Mouse (Mus musculus): ENCODE results near the gene Rsu1. TPM values are rescaled to one million over a fixed set of nuclear protein-coding genes. Genes with fewer than 3 reads are reported as not detected.

Rsu1 gene
- total RNA-seq, 2 experiments from 2014 or later: 65.6 to 68.9 TPM

GRCm38 (mm10) chr2:13169962-13170361, 101.3 kb downstream of the Rsu1 start:
- DNase-seq (ENCODE audit: low spot score in 2 of 2): no peak

- DNase-seq (ENCODE audit: low spot score in 2 of 2): no peak
Measured at GRCm38 (mm10) chr2:13169158-13169890, 101.9 kb downstream of the Rsu1 start.

DNA sequence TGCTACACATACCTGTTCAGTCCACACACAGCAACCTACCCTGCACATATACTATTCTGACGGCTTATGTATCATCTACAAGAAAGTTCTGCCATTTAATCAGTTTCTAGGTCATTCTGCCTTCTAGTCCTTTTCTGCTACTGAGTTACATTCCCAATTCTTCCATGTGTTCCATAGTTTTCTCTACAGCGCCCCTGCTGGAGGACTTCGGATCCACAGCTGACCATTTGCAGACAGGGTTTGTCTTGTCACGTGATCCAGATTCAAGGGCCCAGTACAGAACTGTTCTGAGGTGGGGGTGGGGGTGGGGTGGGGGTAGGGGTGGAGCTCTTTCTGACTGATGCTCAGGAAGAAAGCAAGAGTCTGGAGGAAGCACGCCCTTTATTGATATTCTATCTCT, 102.5 kb downstream of the Rsu1 start:
- DNase-seq (ENCODE audit: low spot score in 2 of 2): peak; percentile 15 to 26

DNA sequence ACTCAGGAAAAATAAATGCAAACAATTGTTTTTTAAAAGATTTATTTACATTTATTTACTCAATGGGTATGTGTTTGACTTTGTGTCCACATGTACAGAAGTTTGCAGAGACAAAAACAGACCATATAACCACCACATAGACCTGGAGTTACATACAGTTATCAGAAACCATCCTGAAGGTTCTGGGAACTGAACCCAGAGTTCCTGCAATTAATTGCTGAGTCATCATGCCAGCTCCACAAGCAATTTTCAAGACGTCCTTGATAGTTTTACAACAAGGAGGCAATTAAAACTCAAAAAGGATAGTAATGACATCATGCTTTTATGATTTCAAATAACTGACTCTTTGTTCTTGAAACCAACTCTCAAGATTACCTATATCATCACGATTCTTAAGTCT, 109.5 kb downstream of the Rsu1 start:
- DNase-seq (ENCODE audit: low spot score in 2 of 2): no peak

DNA sequence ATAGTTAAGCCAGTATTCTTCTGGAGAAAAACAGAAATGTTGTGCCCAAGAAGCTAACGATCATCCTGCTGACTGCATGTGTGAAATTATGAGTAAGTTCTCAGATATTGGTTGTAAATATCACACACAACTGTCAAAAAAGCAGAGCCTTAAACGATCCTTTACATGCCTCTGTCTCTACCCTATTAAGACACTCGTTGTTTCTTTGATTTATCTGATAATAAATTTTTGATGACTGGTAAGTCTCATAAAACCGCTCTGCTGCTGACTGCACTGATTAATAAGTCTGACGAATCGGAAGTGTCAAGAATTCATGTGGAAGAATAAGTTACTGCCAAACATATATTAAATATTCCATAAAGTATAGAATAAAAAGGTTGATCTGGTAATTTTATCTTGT, 126.0 kb downstream of the Rsu1 start:
- DNase-seq (ENCODE audit: low spot score in 2 of 2): no peak

DNA sequence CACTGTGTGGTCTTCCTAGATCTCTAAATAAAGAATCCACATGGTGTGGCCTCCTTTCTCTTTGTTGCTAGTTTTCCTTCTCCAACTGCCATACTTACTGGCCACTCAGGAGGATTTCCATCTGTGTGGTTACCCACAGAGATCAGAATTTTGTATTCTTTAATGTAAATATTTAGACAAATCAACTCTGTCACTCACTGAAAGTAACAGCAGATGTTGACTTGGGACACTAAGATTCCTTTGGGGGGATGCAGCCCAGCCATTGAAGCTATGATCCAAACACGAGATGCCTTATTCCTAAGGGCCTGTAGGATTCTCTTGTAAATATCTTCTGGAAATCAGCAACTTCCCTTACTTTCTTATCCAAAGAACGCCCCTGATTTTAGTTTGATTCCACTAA, 136.3 kb downstream of the Rsu1 start:
- DNase-seq (ENCODE audit: low spot score in 2 of 2): no peak

DNA sequence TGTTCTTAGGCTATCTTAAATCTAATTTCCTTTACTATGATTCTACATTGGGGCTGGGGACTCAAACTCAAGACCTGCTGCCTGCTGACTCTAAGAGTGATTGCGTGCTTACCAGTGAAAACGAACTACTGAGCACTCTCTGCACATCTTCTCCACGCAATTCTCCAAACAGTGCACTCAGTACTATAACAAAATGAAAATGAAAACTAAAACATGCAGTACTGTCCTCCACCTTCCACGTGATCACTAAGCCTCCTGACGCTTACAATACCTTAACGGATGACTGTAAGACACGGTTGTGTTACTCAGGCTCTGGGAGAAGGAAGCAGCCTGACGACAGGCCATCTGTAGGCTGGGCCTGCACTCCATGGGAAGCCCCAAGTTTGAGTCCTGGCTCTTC, 138.4 kb downstream of the Rsu1 start:
- DNase-seq (ENCODE audit: low spot score in 2 of 2): no peak

DNA sequence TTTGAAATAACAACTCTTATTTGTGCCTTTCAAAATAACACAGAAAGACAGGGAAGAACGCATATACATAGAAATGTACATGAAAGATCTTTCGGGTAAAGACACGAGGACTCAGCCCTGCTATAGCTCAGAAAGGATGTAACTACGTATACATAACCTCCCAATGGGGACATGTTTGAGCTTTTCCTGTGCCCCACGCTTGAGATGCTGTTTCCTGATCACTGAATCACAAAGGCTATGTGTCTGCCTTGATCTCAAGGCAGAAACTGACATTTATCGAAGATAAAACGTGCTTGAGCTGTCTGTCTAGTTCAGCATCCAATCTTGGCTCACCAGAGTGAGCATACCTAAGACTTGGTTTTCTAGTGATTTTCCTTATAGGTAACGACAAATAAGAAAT, 138.8 kb downstream of the Rsu1 start:
- no peak for DNase-seq (ENCODE audit: low spot score in 2 of 2)

DNA sequence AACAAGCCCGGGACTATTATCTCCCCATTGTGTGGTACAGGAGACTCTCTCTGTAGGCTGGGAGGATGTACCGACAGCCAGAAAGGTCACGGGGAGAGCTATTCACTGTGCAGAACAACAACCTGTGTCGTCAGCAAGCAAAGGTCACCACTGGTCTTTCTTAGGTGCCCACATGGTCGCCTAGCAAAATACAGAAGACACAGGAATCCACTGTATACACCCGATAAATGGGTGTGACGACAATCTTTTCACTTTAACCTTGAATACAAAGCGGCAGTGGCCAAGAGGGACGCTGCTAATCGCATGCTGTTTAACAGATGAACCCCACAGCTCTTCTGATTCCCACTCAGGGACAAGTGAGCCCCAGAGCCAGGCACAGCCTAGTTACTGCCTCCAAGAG, 141.4 kb downstream of the Rsu1 start:
- DNase-seq (ENCODE audit: low spot score in 2 of 2): no peak

- DNase-seq (ENCODE audit: low spot score in 2 of 2): no peak
Measured at GRCm38 (mm10) chr2:13129337-13129736, 141.9 kb downstream of the Rsu1 start.

GRCm38 (mm10) chr2:13120461-13120860, 150.8 kb downstream of the Rsu1 start:
- no peak for DNase-seq (ENCODE audit: low spot score in 2 of 2)

DNA sequence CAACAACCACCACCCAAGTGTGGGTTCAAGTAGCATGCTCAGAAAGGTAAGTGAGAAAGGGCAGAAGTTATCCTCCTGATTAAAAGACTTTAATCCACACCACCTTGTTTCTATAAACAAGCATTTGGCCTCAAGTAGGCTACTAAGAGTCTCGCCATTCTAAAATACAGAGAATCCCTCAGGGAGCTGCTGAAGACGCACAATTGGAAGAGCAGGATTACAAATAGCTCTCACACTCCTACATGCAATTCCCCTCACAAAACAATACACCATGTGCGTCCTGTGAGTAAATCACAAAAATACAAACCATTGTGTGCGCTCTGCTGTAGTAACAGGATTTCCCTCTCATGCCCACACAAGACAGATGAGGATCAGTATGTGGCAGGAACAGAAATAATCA, 153.3 kb downstream of the Rsu1 start:
- no peak for DNase-seq (ENCODE audit: low spot score in 2 of 2)

DNA sequence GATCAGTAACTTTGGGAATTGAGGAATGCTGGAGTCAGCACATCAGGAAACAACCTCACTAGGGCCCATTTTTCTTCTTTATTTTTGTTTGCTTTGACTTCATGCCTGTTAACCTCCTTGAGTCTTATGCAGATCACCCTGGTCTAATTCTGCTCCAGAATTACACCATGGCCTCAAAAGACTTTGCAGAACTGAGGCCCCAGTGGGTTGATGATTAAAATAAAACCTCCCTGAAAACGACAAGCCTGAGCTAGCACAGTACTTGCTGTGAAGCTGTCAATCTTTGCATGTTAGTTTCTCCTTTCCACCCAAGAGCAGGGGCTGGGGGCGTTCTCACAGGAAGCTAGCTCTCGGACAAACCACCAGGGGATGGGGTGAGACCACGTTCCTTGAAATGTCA, 164.7 kb downstream of the Rsu1 start:
- no peak for DNase-seq (ENCODE audit: low spot score in 2 of 2)

- no peak for DNase-seq (ENCODE audit: low spot score in 2 of 2)
Measured at GRCm38 (mm10) chr2:13104388-13104787, 166.8 kb downstream of the Rsu1 start.

DNA sequence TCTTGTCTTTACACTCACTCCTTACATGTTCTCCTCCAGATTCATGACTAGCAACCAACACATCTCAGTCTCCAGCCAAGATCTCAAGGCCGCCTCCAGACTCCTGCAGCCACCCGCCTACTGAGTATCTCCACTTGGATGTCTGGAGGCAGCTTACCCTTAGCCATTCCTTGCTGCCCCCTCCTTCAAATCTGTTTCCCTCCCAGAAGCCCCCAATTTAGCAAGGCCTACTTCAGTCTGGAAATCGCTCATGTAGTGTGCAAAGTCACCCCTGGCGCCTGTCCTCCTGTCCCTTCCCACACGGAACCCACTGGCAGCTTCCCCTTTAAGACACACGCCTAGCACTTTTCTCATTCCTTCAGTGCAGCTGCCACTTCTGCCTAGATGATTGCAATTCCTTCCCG, 167.4 kb downstream of the Rsu1 start:
- no peak for DNase-seq (ENCODE audit: low spot score in 2 of 2)

DNA sequence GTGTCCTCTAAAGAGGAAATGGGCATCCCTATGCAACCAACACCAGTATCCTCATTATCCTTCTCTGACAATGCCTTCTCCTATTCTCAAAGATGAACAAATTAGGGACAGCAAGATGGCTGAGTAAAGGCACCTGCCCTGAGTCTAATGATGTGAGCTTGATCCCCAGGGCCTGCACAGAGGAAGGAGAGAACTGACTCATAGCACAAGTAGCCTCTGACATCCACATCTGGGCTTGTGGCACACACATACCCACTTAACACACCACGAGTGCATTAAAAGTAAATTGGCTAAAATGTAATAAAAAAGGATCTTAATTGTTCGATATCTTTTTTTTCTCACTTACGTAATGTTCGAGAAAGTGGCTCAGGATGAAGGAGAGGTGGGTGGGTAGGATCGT, 177.2 kb downstream of the Rsu1 start:
- no peak for DNase-seq (ENCODE audit: low spot score in 2 of 2)

GRCm38 (mm10) chr2:13093570-13093969, 177.6 kb downstream of the Rsu1 start:
- DNase-seq (ENCODE audit: low spot score in 2 of 2): no peak

DNA sequence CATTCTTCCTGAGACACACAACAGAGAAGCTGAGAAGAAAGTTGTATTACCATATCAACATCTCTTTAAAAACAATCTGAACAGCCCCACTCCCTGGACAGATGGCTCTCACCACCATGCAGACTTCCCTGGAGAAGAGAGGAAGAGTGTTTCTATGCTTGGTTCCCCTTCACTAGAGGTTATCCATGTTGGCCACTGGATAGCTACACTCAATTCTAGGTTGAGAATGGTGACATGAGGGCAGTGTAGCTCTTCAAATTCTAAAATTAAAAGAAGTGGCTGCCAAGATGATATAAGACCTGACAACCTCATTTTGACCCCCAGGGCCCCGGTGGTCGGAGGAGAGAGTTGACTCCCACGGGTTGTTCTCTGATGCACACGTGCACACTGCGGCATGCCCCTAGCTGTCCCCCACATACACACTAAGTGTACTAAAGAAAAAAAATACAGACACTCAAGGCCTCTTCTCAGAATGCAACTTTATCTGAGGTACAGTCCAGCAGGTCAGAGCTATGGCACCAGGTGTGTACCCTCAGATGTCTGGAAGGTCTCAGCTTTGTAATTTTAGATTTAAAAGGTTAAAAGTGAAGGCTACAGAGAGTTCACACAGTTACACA, 179.7 kb downstream of the Rsu1 start:
- no peak for DNase-seq (ENCODE audit: low spot score in 2 of 2)

DNA sequence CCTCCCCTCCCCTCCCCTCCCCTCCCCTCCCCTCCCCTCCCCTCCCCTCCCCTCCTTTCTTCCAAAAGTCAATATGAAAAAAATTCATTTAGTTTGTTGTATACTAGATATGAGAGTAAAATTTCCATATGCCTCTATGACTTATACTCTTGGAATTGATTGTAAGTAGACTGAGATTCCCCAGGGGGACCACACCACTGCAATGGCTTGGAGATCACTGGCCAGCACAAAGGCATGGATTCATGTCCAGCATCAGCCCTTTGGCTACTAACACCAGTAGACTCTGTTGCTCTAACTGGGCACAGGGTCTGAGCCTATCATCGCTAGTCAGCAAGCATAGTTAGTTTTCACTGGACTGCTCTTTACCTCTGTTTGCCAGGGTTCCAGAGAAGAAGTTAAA, 180.4 kb downstream of the Rsu1 start:
- DNase-seq (ENCODE audit: low spot score in 2 of 2): no peak

DNA sequence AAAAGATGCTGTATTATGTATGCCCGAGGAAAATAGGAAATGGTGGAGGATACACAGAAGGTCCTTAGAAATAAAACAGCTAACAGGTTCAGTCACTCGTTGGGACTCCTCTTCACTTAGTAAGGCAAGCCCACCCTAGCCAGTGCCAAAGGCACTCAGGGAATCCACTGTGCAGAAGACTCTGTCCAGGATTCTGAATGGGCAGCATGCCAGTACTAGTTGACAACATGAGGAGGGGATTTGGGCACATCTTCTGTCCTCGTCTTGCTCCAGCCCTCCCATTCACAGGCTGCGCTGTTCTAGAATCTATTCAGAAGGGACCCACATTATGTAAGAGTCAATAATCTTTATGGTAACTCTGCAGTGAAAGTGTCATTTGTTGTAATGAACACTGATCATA, 181.4 kb downstream of the Rsu1 start:
- no peak for DNase-seq (ENCODE audit: low spot score in 2 of 2)

- DNase-seq (ENCODE audit: low spot score in 2 of 2): no peak
Measured at GRCm38 (mm10) chr2:13088266-13088665, 182.9 kb downstream of the Rsu1 start.

DNA sequence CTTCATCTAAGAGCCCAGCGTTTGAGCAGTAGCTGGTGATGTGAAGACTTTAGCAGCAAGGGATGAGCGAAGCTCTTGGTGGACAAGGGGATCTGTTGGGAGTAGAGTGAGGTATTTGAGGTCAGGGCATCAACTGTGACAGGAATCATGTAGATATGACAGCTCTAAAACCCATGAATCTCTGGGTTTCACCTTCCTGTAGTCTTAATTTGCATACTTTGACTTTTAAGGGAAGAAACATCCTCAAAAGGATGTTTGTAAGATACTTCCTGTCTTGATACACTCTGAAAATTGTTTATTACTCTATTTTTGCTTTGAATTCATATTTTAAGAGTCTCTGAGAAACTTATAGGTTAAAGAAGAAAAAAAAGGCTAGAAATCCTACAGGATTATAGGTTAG, 183.4 kb downstream of the Rsu1 start:
- DNase-seq (ENCODE audit: low spot score in 2 of 2): no peak

- no peak for DNase-seq (ENCODE audit: low spot score in 2 of 2)
Measured at GRCm38 (mm10) chr2:13084223-13084622, 187.0 kb downstream of the Rsu1 start.

Data from adrenal gland, adult 18-20 months (tissue).